Mouse (Mus musculus): ENCODE results near the gene Gart.

GRCm38 (mm10) chr16:91575151-91575550 lies 71.6 kb downstream of the Gart start:
- TF ChIP-seq POLR2A (IDR thresholded peaks at IDR 0.05; ENCODE audit: borderline replicate concordance, insufficient read depth, low read length), result no peak
- no peak for TF ChIP-seq CTCF (IDR thresholded peaks at IDR 0.05; ENCODE audit: borderline replicate concordance, insufficient read depth, low read depth, low read length)
